Mouse (Mus musculus) olfactory bulb, adult 2 months (tissue): Measurements from ENCODE around the gene Prkaca. TPM values are rescaled to one million over a fixed set of nuclear protein-coding genes. Genes with fewer than 3 reads are reported as not detected.

Experiments
- H3K27ac ChIP-seq: fragments of 200-500 bp; 2 replicates; pipeline ENCODE4 v1.5.1; 2012; ENCODE audit warnings: low read depth, low read length; ENCODE audit not compliant: insufficient read depth
- H3K4me1 ChIP-seq: fragments of 200-500 bp; 2 replicates; pipeline ENCODE4 v1.6.1; 2012; ENCODE audit warnings: low read length; ENCODE audit not compliant: control insufficient read depth, insufficient read depth
- H3K4me3 ChIP-seq: fragments of 200-500 bp; 2 replicates; pipeline ENCODE4 v1.5.1; 2012; ENCODE audit warnings: mild to moderate bottlenecking, low read depth, low read length, moderate library complexity; ENCODE audit not compliant: insufficient read depth
- CTCF ChIP-seq: fragments of 200-500 bp; IDR thresholded peaks from 2 replicates; pipeline ENCODE4 v1.5.1; 2012; ENCODE audit warnings: low read depth, mild to moderate bottlenecking, low read length, moderate library complexity; ENCODE audit not compliant: insufficient read depth
- POLR2A ChIP-seq: fragments of 200-500 bp; IDR thresholded peaks from 2 replicates; pipeline ENCODE4 v1.6.1; 2012; ENCODE audit warnings: mild to moderate bottlenecking, low read depth, low read length, moderate library complexity; ENCODE audit not compliant: insufficient read depth
- WGBS: fragments of 180-500 bp; shearing (Covaris S2); methylation state at CpG from one replicate; pipeline ENCODE4 v1.1.7; 2018; 5-methylcytosine and 5-hydroxymethylcytosine counted together
- polyA plus RNA-seq: library from polyadenylated mRNA; stranded (reverse); fragments of >200 nt; gene quantifications from 2 replicates; pipeline ENCODE4 v1.2.4, GENCODE M21; 2012; ENCODE audit warnings: low replicate concordance; ENCODE audit not compliant: missing spikeins, insufficient read depth, insufficient read length

Gene Prkaca
- polyA plus RNA-seq, 1 experiment, result not detected

DNA sequence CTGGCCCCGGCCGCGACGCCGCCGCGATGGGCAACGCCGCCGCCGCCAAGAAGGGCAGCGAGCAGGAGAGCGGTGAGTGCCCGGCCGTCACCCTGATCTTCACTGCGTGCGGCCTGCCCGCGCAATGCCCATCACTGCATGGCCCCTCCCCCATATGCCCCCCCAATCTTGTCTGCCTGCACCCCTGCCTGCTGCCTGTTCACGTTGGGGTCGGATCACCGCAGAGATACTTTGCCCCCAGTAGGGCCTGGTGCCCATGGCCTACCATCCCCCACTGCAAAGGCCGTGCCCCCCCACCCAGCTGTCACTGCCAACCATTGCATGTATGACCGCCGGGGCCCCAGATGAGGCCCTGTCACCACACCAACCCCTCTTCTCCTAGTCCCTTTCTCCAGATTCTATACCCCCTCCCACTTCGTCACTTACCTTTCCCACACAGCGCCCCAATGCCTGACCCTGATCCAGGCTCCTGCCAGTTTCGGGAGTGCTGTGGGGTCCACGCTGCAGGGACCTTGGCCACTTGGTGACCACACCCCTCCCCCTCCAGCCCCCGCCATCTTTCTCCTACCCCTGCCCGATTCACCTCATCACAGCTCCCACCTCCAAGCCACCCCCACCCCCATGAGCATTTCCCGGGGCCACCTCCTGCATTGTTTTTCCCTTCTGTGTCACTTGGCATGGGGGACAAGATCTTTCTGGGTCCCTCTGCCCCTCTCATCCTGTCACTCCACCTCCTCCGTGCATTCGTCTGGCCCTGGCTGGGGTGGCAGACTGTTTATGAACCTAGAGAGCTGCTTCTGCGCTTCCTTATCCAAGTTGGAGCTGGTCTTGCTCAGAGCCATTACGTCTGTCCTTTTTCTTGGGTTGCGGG lies 603 bp downstream of the Prkaca start:
- Histone ChIP-seq H3K27ac (peak overlapping the region; percentile 76), H3K4me3 (peak overlapping the region; percentile 94), H3K4me1 (peaks cover 34% of the 10 kb centered on the region)
- TF ChIP-seq POLR2A (no peak), CTCF (no peak)
- WGBS, result 1% methylated on average over 37 of the region's 37 CpGs

DNA sequence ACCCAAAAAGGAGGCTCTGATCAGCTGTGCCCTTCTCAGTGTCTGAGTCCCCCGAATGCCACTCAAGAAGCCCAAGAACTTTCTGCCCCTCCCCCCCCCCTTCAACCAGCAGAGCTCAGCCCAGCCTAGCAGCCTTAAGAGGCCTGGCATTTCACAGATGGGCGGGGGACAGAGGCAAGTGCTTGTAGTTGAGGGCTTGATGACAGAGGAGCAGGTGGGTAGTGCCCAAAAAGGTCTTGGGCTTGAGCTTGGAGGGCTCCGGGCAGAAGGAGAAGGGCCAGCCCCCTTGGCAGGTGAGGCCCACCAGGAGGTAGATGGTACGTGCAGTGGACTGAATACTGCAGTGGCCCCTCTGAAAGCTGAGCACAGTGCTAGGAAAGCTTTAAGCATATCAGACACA lies 1.7 kb downstream of the Prkaca start:
- no peak overlapping the region for H3K27ac ChIP-seq
- no peak for TF ChIP-seq CTCF
- TF ChIP-seq POLR2A, result no peak
- peaks cover 35% of the 10 kb centered on the region for H3K4me1 ChIP-seq
- no peak overlapping the region for H3K4me3 ChIP-seq
- 76% methylated on average over 4 of the region's 4 CpGs for WGBS

DNA sequence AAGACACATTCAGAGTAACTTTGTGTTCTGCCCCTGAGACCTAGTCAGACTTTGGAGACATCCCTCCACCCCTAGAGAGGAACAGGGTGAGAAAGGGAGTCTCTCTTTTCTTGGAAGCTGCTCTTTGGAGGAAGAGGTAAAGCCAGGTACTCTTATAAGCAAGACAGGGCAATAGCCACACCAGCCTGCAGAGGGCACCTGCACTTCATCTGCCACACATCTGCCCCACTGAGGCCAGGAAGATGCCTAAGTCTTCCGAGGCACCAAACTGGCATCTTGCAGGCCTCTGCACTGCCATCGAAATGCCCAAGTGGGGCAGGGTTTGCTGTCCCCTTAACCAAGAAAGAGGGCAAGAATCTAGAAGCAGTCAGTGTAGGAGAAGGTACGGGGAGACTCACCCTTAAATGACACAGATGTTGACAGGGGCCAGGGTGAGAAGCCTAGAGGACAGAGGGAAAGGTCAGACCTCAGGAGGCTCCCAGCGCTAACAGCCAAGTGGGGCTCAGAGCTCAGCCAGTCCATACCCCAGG lies 3.4 kb downstream of the Prkaca start:
- Histone ChIP-seq H3K4me1 (peaks cover 35% of the 10 kb centered on the region), H3K4me3 (no peak overlapping the region), H3K27ac (no peak overlapping the region)
- WGBS, result 78% methylated on average over 4 of the region's 4 CpGs
- no peak for TF ChIP-seq POLR2A
- TF ChIP-seq CTCF, result no peak

DNA sequence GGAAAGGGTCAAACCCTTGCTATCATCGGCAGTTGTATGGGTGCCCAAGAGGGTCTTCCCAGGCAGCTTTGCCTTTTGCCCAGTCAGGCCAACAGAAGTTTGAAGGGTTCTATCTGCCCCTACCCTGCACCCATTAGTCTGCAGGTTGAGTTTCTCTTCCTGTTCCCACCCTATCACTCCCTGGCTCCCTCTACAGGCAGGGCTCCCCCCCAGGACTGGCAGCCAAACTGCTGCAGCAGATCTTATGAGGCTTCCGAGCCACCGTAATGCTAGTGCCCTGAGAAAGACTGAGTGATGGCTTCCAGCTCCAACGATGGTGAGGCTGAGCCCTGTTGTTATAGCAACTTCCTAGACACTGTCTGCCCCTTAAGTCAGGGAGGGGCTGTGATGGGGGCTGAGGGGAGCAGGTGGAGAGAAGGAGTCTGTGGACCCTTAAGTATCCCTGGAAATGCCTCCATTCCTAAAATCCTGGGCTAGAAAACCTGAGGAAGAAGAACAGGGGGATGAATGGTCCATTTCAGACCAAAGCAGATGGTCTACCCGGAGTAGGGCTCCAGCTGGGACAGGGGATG lies 4.1 kb downstream of the Prkaca start:
- 61% methylated on average over 5 of the region's 5 CpGs for WGBS
- TF ChIP-seq POLR2A (no peak), CTCF (no peak)
- Histone ChIP-seq H3K4me1 (peaks cover 35% of the 10 kb centered on the region), H3K4me3 (no peak overlapping the region), H3K27ac (no peak overlapping the region)

DNA sequence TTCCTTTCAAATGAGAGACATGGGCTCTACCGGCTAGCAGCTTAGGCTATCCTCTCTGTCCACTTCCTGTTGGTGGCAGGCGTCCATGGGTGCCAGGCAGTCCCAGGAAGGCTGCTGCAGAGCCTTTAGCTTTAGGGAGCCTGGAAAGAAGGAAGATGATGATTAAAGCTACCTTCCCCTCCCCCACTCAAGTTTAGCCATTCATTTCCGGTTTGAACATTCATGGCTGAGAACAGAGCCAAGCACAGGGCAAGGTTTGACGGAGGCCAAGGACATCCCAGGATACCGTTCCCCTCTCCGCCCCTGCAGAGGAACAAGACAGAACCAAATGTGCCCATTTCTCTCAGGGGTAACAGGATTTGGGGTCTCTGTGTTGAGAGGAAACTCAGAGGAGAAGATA lies 4.9 kb downstream of the Prkaca start:
- WGBS, result 32% methylated on average over 6 of the region's 6 CpGs
- Histone ChIP-seq H3K27ac (0 out of 2 replicates have a peak overlapping the region, but pooled peaks have one; percentile 3), H3K4me3 (no peak overlapping the region)

DNA sequence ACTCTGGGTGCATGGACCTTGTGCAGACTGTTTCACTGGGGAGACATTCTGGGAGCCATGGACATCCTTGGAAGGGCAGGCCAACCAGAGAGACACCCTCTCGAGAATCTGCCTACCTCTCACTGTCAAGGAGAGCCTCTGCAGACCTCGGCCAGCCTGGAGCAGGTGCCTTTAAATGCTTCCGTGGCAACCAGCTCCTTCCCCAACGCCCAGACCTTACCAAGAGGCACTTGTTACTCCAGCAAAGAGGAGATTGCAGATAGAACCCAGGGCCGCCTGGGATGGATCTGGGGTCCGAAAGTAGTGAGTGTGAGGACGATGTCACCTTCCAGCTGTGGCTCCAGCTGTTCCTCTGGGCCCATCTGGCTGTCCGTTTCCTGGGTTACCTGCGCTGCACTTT lies 5.4 kb downstream of the Prkaca start:
- Histone ChIP-seq H3K4me3 (no peak overlapping the region), H3K27ac (no peak overlapping the region), H3K4me1 (peaks cover 35% of the 10 kb centered on the region)
- WGBS, result 62% methylated on average over 9 of the region's 9 CpGs
- TF ChIP-seq CTCF (no peak), POLR2A (no peak)

More for the DNA sequence above, 4.9 kb downstream of the Prkaca start:
- TF ChIP-seq CTCF, result no peak
- TF ChIP-seq POLR2A, result no peak
- H3K4me1 ChIP-seq, result peaks cover 35% of the 10 kb centered on the region

DNA sequence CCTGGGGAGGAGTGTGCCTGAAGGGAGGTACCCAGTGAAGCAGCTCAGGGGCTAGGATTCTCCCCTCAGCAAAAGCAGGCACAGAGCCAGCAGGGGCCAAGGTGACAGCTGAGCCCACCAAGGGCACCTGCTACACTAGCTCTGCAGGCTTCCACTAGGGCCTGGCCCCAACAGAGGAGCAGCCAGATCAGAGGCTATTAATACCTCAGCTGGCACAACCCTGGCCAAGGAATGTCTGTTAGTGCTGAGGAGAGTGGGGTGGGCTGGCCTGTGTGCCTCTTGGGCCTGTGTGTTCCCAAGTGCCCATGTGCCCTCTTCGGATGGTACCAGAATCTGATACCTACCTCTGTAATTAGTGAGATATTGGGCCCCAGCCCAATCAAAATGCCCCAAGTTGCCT lies 7.5 kb downstream of the Prkaca start:
- Histone ChIP-seq H3K27ac (no peak overlapping the region), H3K4me1 (peaks cover 24% of the 10 kb centered on the region), H3K4me3 (no peak overlapping the region)
- 79% methylated on average over 1 of the region's 1 CpGs for WGBS
- TF ChIP-seq POLR2A (no peak), CTCF (no peak)

DNA sequence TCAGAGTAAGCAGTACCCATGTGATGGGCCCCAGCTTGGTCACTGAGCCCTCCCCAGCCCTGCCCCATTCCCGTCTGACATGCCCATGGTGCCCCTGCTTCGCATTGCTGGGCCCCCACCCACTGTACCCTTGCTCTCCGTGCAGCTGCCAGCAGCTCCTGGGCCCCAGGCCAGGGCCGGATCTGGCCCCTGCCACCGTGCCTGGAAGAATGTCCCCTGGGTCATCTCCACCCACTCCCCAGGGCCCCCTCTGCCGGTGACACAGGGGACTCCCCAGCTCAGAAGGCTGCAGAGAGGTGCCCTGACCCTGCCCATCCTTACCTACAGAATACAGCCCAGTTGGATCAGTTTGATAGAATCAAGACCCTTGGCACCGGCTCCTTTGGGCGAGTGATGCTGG lies 8.1 kb downstream of the Prkaca start:
- Histone ChIP-seq H3K4me1 (peaks cover 24% of the 10 kb centered on the region), H3K27ac (no peak overlapping the region), H3K4me3 (no peak overlapping the region)
- TF ChIP-seq POLR2A (no peak), CTCF (no peak)
- 44% methylated on average over 8 of the region's 8 CpGs for WGBS

DNA sequence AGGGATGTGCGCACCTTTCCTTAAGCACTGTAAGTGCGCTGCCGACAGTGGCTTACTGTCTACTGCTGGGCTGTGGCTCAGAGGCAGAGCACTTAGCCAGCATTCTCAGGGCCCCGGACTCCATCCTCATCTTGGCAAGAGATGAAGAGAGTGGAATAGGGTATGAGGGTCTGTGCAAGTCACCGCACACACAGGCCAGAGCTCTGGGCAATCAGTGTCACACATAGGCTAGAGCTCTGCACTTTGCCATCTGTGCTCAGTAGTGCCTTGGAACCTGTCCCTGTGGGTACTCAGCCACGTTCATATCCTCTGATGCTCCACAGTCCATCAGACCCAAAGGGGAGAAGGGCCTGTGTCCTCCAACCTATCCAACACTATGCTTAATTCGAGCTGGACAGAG lies 8.7 kb downstream of the Prkaca start:
- no peak for TF ChIP-seq CTCF
- no peak for TF ChIP-seq POLR2A
- no peak overlapping the region for H3K27ac ChIP-seq
- WGBS, result 91% methylated on average over 7 of the region's 7 CpGs
- peaks cover 20% of the 10 kb centered on the region for H3K4me1 ChIP-seq
- H3K4me3 ChIP-seq, result no peak overlapping the region
